Mouse (Mus musculus) stomach, postnatal 0 days (tissue): ENCODE results near the gene Tmem81.

Source experiments
- CTCF ChIP-seq: IDR thresholded peaks from 2 replicates; pipeline ENCODE4 v1.5.1; 2016; ENCODE audit warnings: antibody characterized with exemption, low read depth, mild to moderate bottlenecking, moderate library complexity
- EP300 ChIP-seq: optimal IDR thresholded peaks from 2 replicates; pipeline ENCODE3; 2016; ENCODE audit warnings: antibody characterized with exemption

- no peak for TF ChIP-seq EP300
- no peak for TF ChIP-seq CTCF
Observed at GRCm38 (mm10) chr1:132479438-132479837, 26.6 kb upstream of the Tmem81 start.
